Mouse (Mus musculus): ENCODE data around the gene Glul. TPM values are rescaled to one million over a fixed set of nuclear protein-coding genes. Genes with fewer than 3 reads are reported as not detected.

Gene Glul
- polyA plus RNA-seq, 1 experiment from 2014 or later = 117 TPM

- no peak for ATAC-seq (ENCODE audit: insufficient read depth)
- no peak overlapping the region for H3K4me2 ChIP-seq
- no peak overlapping the region for H3K27ac ChIP-seq (replicated peaks)
- H3K4me3 ChIP-seq (replicated peaks) = no peak overlapping the region
- no peaks in the 10 kb centered on the region for H3K27me3 ChIP-seq
- H3K36me3 ChIP-seq (replicated peaks) = no peaks in the 10 kb centered on the region
- H3K9me3 ChIP-seq (replicated peaks) = no peaks in the 10 kb centered on the region
- H3K9ac ChIP-seq = no peak overlapping the region
- peaks cover 37% of the 10 kb centered on the region for H3K4me1 ChIP-seq (replicated peaks)
- WGBS (ENCODE audit: insufficient replicate concordance) = 62% methylated on average over 8 of the region's 8 CpGs
Measured at GRCm38 (mm10) chr1:153897196-153897595, 2.5 kb upstream of the Glul start.

GRCm38 (mm10) chr1:153898989-153899730 is 584 bp upstream of the Glul start:
- Histone ChIP-seq H3K9ac (peak overlapping the region; percentile 94), H3K9me3 (replicated peaks) (no peaks in the 10 kb centered on the region), H3K36me3 (replicated peaks) (peaks cover 17% of the 10 kb centered on the region), H3K27me3 (no peaks in the 10 kb centered on the region), H3K4me3 (replicated peaks) (peak overlapping the region; percentile 92), H3K27ac (replicated peaks) (peak overlapping the region; percentile 100), H3K4me1 (replicated peaks) (peaks cover 47% of the 10 kb centered on the region), H3K4me2 (peak overlapping the region; percentile 86)
- 20% methylated on average over 22 of the region's 22 CpGs for WGBS (ENCODE audit: insufficient replicate concordance)
- ATAC-seq (ENCODE audit: insufficient read depth) = no peak

- H3K4me1 ChIP-seq (replicated peaks) = peaks cover 47% of the 10 kb centered on the region
- peak overlapping the region; percentile 86 for H3K4me2 ChIP-seq
- peak overlapping the region; percentile 100 for H3K27ac ChIP-seq (replicated peaks)
- H3K4me3 ChIP-seq (replicated peaks) = peak overlapping the region; percentile 92
- WGBS (ENCODE audit: insufficient replicate concordance) = 0% methylated on average over 36 of the region's 36 CpGs
- H3K9me3 ChIP-seq (replicated peaks) = no peaks in the 10 kb centered on the region
- ATAC-seq (ENCODE audit: insufficient read depth) = peak; percentile 37
- H3K9ac ChIP-seq = peak overlapping the region; percentile 94
- H3K27me3 ChIP-seq = no peaks in the 10 kb centered on the region
- H3K36me3 ChIP-seq (replicated peaks) = peaks cover 29% of the 10 kb centered on the region
Measured at GRCm38 (mm10) chr1:153900381-153900780, 637 bp downstream of the Glul start.

DNA sequence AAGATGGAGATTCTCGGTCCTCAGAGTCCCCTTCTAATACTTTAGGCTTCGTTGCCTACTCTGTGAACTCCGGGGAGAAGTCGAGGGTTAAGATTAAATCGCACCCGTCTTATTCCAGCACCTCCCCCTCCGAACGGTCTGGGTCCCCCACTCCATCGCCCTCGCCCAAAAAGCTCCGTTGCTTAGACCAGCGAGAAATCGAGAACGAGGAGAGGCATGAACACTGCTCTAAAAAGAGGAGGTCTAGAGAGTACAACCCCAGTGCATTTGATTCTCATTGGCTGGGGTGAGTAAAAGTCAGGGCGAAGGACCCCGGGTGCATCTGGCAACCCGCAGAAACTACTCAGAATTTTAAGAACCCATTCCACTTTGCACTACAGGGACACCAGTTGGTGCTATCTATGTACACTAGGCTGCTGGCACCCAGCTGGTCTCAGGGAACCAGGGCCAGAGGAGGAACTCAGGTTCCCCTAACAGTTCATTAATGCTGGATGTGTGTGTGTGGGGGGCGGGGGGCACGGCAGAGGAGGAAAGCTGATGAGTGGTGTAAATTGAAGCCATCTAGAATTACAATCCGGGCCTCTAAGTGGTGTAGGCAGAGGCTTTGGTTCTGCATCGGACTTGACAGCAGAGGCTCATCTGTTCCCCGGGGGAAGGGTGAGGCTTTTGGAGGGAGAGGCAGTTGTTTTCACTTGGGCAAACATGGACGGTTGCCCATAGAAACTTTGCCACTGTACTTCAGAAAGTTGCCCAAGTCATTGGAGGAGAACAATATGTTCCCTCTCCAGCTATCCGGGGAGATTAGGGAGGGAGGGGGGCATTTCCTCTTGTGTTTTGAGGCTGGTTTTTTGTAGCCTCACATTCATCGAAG is 1.4 kb downstream of the Glul start:
- H3K4me1 ChIP-seq (replicated peaks) = peaks cover 47% of the 10 kb centered on the region
- 2% methylated on average over 25 of the region's 25 CpGs for WGBS (ENCODE audit: insufficient replicate concordance)
- peaks cover 37% of the 10 kb centered on the region for H3K36me3 ChIP-seq (replicated peaks)

DNA sequence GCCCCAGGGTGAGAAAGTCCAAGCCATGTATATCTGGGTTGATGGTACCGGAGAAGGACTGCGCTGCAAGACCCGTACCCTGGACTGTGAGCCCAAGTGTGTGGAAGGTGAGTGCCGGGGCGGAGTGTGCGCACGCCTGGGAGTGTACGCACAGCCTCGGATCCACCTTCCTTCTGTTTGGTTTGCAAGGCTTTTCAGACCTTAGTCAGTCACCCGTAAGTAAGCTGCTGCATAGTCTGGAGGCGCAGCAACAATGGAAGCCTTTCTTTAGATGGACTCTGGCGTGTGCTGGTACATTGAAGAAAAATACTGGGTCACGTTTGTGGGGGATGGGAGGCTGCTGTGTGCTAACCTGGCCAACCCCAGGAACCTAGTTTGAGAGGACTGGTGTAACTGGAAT is 3.3 kb downstream of the Glul start:
- Histone ChIP-seq H3K4me1 (replicated peaks) (peaks cover 40% of the 10 kb centered on the region), H3K4me2 (peak overlapping the region; percentile 86; the same call in 1 of the 2 replicates), H3K4me3 (replicated peaks) (0 out of 2 replicates have a peak overlapping the region, but pooled peaks have one; percentile 7), H3K9me3 (replicated peaks) (no peaks in the 10 kb centered on the region), H3K36me3 (replicated peaks) (peaks cover 56% of the 10 kb centered on the region), H3K27ac (replicated peaks) (no peak overlapping the region), H3K27me3 (no peaks in the 10 kb centered on the region), H3K9ac (no peak overlapping the region)
- no peak for ATAC-seq (ENCODE audit: insufficient read depth)
- 88% methylated on average over 13 of the region's 13 CpGs for WGBS (ENCODE audit: insufficient replicate concordance)

More for the DNA sequence above, 1.4 kb downstream of the Glul start:
- Histone ChIP-seq H3K27me3 (no peaks in the 10 kb centered on the region), H3K9ac (peak overlapping the region; percentile 94), H3K9me3 (replicated peaks) (no peaks in the 10 kb centered on the region), H3K27ac (replicated peaks) (peak overlapping the region; percentile 100), H3K4me3 (replicated peaks) (peak overlapping the region; percentile 92), H3K4me2 (peak overlapping the region; percentile 86)
- ATAC-seq (ENCODE audit: insufficient read depth) = no peak

GRCm38 (mm10) chr1:153904236-153904635 is 4.5 kb downstream of the Glul start:
- no peaks in the 10 kb centered on the region for H3K9me3 ChIP-seq (replicated peaks)
- H3K4me1 ChIP-seq (replicated peaks) = peaks cover 38% of the 10 kb centered on the region
- no peak for ATAC-seq (ENCODE audit: insufficient read depth)
- H3K9ac ChIP-seq = no peak overlapping the region
- WGBS (ENCODE audit: insufficient replicate concordance) = 95% methylated on average over 14 of the region's 14 CpGs
- H3K36me3 ChIP-seq (replicated peaks) = peaks cover 68% of the 10 kb centered on the region
- H3K27ac ChIP-seq (replicated peaks) = no peak overlapping the region
- H3K27me3 ChIP-seq = no peaks in the 10 kb centered on the region
- no peak overlapping the region for H3K4me3 ChIP-seq (replicated peaks)
- H3K4me2 ChIP-seq = no peak overlapping the region

DNA sequence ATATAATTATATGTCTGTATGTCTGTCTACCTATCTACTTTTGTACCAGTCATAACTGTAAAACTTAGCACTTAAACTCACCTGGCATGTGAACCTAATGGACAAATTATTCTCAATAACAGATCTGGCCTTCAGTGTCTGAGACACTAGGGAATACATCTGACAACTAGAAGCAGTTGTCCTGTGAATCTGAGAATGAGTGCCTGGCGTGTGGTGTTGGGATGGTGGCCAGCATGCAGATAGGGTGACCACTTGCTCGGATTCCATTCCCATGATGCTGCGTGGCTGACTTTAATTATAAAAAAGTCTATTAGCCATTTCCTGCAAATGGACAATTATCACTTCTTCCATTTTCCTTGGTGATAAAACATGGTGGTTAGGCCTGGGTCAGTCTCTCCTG is 6.1 kb downstream of the Glul start:
- no peak overlapping the region for H3K4me2 ChIP-seq
- H3K4me3 ChIP-seq (replicated peaks) = no peak overlapping the region
- WGBS (ENCODE audit: insufficient replicate concordance) = 90% methylated on average over 3 of the region's 3 CpGs
- no peak for ATAC-seq (ENCODE audit: insufficient read depth)
- no peaks in the 10 kb centered on the region for H3K27me3 ChIP-seq
- H3K9me3 ChIP-seq (replicated peaks) = no peaks in the 10 kb centered on the region
- no peak overlapping the region for H3K9ac ChIP-seq
- H3K36me3 ChIP-seq (replicated peaks) = peaks cover 84% of the 10 kb centered on the region
- no peak overlapping the region for H3K27ac ChIP-seq (replicated peaks)
- peaks cover 50% of the 10 kb centered on the region for H3K4me1 ChIP-seq (replicated peaks)

- Histone ChIP-seq H3K27me3 (no peaks in the 10 kb centered on the region), H3K4me1 (replicated peaks) (peaks cover 32% of the 10 kb centered on the region), H3K4me3 (replicated peaks) (no peak overlapping the region), H3K9ac (no peak overlapping the region), H3K36me3 (replicated peaks) (peaks cover 77% of the 10 kb centered on the region), H3K9me3 (replicated peaks) (no peaks in the 10 kb centered on the region), H3K27ac (replicated peaks) (no peak overlapping the region), H3K4me2 (no peak overlapping the region)
- WGBS (ENCODE audit: insufficient replicate concordance) = 77% methylated on average over 6 of the region's 6 CpGs
- no peak for ATAC-seq (ENCODE audit: insufficient read depth)
Measured at GRCm38 (mm10) chr1:153908208-153908607, 8.5 kb downstream of the Glul start.

DNA sequence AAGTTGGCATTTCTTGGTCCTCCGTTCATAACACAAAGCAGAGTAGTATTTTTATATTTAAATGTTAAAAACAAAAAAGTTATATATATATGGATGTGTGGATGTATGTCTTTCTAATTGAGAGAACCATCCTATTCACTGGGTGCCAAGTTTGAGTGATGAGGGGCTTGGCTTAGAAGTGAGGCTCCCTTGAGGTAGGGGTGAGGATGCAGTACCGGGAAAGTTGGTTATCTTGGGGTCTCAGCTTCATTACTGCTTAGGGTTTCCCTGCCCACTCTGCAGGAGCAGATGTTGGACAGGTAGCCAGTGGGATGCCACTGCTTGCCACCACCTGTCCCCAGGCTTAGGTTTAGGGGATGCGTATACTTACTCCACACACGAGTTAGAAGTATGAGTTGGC is 9.0 kb downstream of the Glul start:
- no peak overlapping the region for H3K9ac ChIP-seq
- no peaks in the 10 kb centered on the region for H3K27me3 ChIP-seq
- H3K36me3 ChIP-seq (replicated peaks) = peaks cover 72% of the 10 kb centered on the region
- H3K4me1 ChIP-seq (replicated peaks) = peaks cover 32% of the 10 kb centered on the region
- H3K4me2 ChIP-seq = no peak overlapping the region
- WGBS (ENCODE audit: insufficient replicate concordance) = 82% methylated on average over 4 of the region's 4 CpGs
- no peaks in the 10 kb centered on the region for H3K9me3 ChIP-seq (replicated peaks)
- ATAC-seq (ENCODE audit: insufficient read depth) = no peak
- no peak overlapping the region for H3K4me3 ChIP-seq (replicated peaks)
- no peak overlapping the region for H3K27ac ChIP-seq (replicated peaks)

DNA sequence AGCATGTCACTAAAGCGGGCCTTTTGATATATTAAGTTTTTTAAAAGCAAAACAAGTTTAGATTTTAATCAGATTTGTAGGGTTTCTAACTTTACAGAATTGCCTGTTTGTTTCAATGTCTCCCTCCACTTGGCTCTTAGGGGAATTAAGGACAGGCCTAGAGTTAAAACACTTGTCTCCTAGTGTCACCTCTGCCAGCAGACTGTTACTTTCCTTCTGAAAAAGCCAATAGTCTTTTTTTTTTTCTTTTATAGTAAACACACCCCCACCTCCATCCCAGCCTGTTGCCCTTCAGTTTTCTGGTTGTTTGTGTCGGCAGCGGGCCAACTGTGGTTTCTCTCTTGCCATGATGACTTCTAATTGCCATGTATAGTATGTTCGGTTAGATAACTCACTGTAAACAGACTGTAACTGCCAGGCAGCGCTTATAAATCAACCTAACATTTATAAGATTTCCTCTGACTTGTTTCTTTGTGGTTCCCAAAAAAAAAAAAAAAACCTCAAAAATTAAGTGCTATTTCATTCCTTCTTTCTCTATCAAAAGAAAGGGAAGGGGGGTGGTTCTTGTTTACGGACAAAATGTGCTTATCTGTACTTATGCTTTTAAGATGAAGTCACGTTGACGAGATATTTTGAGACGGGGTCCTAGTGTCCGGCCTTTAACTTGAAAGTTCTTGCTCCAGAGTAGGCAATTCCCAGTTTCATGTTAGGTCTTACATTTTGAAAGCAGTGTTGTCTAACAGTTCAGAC is 9.6 kb downstream of the Glul start:
- WGBS (ENCODE audit: insufficient replicate concordance) = 47% methylated on average over 10 of the region's 10 CpGs
- H3K27ac ChIP-seq (replicated peaks) = peak overlapping the region; percentile 42
- ATAC-seq (ENCODE audit: insufficient read depth) = peak; percentile 6; the same call in 1 of the 2 replicates
- H3K4me2 ChIP-seq = no peak overlapping the region; the same call in 1 of the 2 replicates
- H3K4me3 ChIP-seq (replicated peaks) = no peak overlapping the region
- no peaks in the 10 kb centered on the region for H3K27me3 ChIP-seq
- no peak overlapping the region for H3K9ac ChIP-seq
- H3K9me3 ChIP-seq (replicated peaks) = no peaks in the 10 kb centered on the region
- H3K36me3 ChIP-seq (replicated peaks) = peaks cover 65% of the 10 kb centered on the region
- peaks cover 32% of the 10 kb centered on the region for H3K4me1 ChIP-seq (replicated peaks)

DNA sequence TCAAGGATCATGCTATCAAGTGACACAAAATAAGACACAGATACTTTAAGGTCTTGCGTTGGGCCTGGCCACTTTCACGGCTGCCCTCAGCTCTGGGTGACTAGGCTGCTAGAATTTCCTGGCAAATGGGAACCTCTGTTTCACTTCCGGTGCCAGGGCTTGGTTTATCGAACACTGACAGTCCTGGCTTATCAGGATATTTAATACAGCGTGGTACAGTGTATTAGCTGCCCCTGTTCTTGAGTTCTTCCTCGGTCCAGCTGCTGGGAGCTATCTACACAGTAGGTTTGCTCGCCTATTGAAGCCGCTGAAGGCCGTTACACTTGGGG is 10.2 kb downstream of the Glul start:
- ATAC-seq (ENCODE audit: insufficient read depth) = peak; percentile 79
- H3K27me3 ChIP-seq = no peaks in the 10 kb centered on the region
- no peak overlapping the region for H3K9ac ChIP-seq
- no peak overlapping the region; the same call in 1 of the 2 replicates for H3K4me2 ChIP-seq
- peak overlapping the region; percentile 42 for H3K27ac ChIP-seq (replicated peaks)
- H3K4me1 ChIP-seq (replicated peaks) = peaks cover 32% of the 10 kb centered on the region
- H3K4me3 ChIP-seq (replicated peaks) = no peak overlapping the region
- H3K36me3 ChIP-seq (replicated peaks) = peaks cover 60% of the 10 kb centered on the region
- H3K9me3 ChIP-seq (replicated peaks) = no peaks in the 10 kb centered on the region
- 62% methylated on average over 9 of the region's 9 CpGs for WGBS (ENCODE audit: insufficient replicate concordance)
